Mouse (Mus musculus): Measurements from ENCODE around the gene Cdh26. TPM values are rescaled to one million over a fixed set of nuclear protein-coding genes. Genes with fewer than 3 reads are reported as not detected.

The Cdh26 gene
- polyA plus RNA-seq, 3 experiments from 2014 or later: not detected

- ATAC-seq: no peak
These were observed 19.1 kb downstream of the Cdh26 start for GRCm38 (mm10) chr2:178449386-178449785.

- ATAC-seq: no peak
These were observed 19.9 kb downstream of the Cdh26 start for GRCm38 (mm10) chr2:178450236-178450635.

DNA sequence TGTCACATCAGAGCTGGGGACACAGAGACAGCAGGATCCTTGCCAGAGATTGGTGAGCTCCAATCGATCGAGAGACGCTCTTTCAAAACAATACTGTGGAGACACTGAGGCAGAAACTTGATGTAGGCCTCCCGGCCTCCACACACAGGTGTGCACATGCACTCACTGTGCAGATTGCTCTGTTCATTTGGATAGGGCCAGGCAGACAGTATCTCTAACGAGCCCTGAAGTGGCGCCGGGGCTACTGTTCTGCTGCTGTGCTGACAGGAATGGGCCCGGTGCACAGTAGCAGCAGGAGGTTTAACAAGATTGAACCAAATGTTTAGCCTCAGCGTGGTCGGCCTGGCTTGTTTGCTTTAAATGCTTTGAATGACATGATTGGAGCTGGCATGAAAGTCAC, 20.6 kb downstream of the Cdh26 start:
- no peak for ATAC-seq

DNA sequence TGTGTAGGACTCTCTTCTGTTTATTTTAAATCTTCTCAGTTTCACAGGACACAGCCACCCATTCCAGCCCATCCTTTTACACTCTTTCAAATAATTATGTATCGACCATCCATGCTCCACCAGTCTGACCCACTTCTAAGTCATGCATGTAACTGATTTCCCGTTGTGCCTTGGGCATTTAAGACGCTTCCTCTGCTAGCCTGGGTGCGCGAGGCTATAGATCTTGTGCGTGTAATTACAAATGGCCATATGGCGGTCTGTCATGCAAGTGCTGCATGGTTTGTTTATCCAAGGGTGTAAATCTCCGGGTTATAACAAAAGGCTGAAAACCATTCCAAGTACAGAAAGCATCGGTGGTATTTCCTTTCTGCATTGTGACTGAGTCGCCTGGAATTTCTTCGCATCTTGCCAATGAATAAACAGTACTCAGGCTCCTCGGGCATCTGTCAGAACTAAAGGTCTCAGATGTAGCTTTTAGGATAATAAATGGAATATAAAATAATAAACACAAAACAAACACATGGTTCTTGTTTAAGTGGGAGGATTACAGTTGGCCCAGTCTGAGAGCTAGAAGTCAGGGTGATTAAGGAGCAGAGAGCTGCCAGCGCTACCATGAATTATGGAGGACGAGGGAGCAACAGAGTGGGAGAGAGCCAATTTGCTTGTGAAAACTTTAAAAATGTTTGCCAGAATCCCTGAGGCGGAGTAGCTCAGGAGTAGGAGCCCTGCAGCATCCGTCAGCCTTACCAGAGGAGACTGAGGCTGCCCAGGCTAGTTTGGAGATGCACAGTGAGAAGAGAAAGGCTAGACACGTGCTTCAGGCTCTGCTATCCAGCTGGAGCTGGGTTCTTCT, 24.6 kb downstream of the Cdh26 start:
- no peak for ATAC-seq

DNA sequence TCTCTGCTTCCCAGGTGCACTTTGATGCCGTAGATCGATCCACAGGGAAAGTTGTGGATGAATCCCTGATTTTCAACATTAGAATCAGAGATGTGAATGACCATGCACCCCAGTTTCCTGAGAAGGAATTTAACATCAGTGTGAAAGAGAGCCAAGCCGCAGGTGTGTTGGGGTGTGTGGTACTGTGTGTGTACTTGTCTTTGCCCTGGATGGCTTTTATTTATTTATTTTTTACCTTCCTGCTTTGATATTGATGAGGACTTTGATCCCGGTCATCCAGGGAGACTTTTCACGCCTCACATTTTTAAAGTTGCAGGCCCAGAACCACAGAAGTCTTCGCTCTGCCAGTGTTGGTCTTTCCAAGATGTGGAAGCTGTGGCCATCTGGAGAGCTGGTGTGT, 27.1 kb downstream of the Cdh26 start:
- ATAC-seq: no peak

GRCm38 (mm10) chr2:178460353-178460752, 30.0 kb downstream of the Cdh26 start:
- no peak for ATAC-seq

- ATAC-seq: no peak
These were observed 41.5 kb downstream of the Cdh26 start for GRCm38 (mm10) chr2:178471546-178472480.

GRCm38 (mm10) chr2:178473916-178474315, 43.6 kb downstream of the Cdh26 start:
- ATAC-seq: no peak

DNA sequence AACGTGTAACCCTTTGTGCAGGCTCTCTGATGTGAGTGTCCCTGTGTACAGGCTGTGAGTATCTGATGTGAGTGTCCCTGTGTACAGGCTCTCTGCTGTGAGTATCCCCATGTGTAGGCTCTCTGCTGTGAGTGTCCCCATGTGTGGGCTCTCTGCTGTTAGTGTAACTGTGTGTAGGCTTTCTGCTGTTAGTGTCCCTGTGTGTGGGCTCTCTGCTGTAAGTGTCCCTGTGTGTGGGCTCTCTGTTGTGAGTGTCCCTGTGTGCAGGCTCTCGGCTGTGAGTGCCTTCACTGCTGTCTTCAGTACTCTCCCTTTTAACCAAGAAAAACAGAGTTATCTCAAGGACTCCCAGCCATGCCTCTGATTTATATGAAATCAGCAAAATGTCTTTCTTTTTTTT, 46.9 kb downstream of the Cdh26 start:
- ATAC-seq: no peak

GRCm38 (mm10) chr2:178479011-178479410, 48.7 kb downstream of the Cdh26 start:
- no peak for ATAC-seq

DNA sequence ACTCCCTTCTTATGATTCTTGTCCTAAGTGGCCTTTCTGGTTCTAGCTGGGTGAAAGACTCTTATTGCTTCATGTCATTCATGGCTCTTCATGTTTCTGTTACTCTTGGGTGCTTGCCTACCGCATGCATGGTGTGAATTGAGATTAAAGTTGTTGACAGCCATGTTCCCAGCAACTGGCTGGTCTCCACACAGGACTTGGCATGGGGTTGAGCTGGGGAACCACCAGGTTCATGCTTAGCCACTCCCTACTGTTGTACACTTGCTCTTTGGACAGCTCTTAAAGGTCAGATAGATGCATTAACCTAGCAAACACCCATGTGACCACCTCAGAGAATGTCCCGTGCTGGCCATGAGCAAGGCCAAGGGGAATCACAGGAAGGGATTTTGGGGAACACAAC, 50.6 kb downstream of the Cdh26 start:
- no peak for ATAC-seq

DNA sequence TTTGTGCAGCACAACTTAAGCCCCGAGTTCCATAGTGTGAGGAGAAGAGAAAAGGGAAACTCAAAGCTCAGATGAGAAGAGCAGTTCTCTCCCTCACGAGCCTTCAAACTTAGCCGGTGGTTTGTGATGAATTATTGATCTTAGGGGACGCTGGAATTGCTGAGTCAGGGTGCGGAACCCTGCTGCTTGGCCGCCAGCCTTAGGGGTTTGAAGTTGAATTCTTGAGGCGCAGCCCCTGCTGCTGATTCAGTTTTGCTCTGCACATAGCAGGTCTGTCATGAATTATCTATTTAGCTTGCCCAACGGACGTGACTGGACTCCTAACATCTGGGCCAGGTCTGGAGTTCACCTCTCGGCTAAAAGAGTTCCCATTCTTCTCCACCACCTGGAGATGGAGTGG, 53.1 kb downstream of the Cdh26 start:
- no peak for ATAC-seq

DNA sequence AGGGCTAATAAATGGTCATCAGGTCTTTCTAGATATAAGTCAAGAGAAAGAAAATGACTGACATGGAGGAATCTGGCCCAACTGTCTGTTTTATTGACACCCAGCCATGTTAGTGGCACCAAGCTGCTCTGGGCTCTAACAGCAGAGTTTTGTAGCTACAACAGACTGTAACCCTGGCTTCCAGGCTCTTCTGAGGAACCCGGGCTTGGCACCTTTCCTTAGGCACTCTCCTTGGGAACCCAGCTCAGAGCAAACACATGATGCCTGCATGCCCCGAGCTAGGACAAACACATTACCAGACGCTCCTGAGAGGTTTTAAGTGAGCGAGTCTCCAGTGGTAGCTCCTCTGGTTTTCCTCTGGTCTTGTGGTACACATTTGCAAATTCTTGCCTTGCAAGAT, 57.9 kb downstream of the Cdh26 start:
- no peak for ATAC-seq

GRCm38 (mm10) chr2:178490245-178490920, 60.1 kb downstream of the Cdh26 start:
- ATAC-seq: no peak

- ATAC-seq: no peak
These were observed 63.7 kb downstream of the Cdh26 start for GRCm38 (mm10) chr2:178494066-178494465.

DNA sequence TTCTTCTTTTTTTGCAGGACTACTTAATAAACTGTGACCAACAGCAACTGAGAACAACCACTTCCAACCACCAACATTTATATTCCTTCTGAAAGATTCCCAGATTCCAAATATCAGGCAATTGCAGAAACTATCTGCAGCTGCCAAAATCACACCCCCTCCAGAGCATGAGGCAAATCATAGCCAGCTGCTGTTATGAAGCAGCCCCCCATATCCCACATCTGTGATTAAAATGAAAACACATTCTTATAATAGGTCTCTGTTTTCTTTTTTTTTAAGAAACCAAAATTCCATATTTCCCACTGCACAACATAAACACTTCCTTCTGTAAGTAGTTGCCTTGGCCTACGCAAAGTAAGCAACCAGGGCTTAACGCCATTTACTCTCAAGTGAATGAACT, 65.5 kb downstream of the Cdh26 start:
- ATAC-seq: no peak

- no peak for ATAC-seq
These were observed 67.6 kb downstream of the Cdh26 start for GRCm38 (mm10) chr2:178497900-178498299.

DNA sequence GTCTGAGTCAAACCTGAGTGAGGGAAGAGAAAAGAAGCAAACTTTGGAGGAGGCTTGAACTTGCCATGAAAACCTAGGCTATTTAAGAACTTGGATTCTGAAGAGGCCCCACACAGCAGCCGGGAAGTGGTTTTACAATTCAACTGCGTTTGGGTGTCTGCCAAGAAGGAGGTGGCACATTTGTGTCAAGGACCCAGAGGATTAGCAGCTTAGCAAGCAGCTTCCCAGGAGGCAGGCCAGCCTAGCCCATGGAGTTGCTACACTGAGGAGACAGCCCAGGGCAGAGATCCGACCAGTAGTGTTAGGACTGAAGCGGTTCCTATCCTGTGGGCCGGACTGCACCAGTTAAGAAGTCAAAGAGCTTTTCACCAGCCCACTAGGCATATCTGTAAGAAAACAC, 68.1 kb downstream of the Cdh26 start:
- peak; percentile 21 for ATAC-seq

GRCm38 (mm10) chr2:178502469-178502868, 72.1 kb downstream of the Cdh26 start:
- no peak for ATAC-seq

GRCm38 (mm10) chr2:178506056-178506455, 75.7 kb downstream of the Cdh26 start:
- peak; percentile 93 for ATAC-seq

DNA sequence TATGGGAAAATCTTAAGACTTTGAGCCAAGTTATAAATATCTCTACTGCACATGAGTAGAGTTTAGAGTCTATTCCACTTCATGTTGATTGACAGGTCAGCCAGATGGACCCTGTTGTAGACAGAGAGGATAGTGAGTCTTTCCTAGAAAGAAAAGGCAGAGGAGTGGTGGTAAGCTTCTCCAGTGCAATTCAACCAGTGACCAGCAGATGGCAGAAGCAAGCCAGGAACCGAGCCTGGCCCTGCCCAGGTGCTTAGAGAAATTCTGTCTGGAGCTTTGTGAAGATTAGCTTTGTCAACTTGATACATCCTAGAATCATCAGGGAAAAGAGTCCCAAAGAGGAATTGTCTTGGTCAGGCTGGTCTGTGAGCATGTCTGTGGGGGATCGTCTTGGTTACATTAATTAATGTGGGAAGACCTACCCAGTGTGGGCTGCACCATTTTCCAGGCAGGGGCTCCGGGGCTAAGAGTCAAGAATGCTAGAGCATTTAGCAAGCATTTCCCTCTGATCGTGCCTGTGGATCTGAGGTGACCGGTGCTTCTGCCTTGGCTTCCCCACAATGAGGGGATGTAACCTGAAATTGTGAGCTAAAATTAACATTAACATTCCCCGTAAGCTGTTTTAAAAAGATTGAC, 77.2 kb downstream of the Cdh26 start:
- peak; percentile 63 for ATAC-seq

DNA sequence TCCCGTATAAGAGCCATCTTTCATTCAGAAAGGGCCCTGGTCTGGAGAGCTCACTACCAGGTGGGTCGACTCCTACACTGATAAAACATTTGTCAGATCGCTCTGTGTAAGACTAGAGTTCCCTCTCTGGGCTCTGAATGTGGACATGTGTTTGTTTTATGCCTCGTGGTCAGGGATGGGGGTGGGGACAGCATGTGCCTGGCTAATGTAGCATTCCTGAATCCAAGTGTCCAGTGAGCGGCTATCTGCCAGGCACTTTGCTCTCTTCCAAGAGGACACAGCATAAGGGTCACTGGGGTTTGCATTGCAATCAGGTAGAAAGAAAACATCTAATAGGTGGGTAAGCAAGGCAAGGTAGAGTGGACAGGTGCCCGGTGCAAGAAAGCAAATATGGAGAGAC, 77.9 kb downstream of the Cdh26 start:
- no peak for ATAC-seq

- no peak for ATAC-seq
These were observed 82.7 kb downstream of the Cdh26 start for GRCm38 (mm10) chr2:178513043-178513442.
